ENCODE assay signal across 18 mouse cellular contexts in the genomic region with DNA sequence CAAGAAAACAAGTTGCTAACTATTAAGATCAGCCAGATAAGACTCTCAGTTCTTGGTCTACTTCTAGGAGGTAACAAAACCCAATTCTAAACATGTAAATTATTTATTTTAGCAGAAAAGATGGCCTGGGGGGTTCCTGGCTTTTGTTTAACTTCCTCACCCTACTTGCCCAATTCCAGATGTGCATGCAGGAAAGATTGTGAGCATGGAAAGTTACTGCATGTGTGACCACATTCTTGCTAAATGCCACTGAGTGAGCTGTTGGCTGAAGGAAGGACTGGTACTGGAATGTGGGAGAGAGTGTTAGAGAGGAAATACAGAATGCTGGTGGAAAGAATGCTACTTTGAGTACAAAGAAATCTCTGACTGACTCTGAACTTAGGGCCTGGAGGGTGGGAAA.
DNase-seq lines count a peak whose midpoint lies in the region; ATAC-seq and TF ChIP-seq lines count a peak whose summit lies in the region.
"Had no signal": no experiment of that assay in that cellular context is flagged by ENCODE, and none has a peak within 500 bp of the region (broad histone marks: within the 10 kb centered on the region; RNA-seq: fewer than 3 reads in every experiment).

No protein-coding gene starts in this region.

- intact Hi-C loops in gastrocnemius, postnatal 14 days (cut with DNase I; ENCODE audit: low total_unique reads), result no loop called here

- TF ChIP-seq CTCF in lung, postnatal 0 days (IDR thresholded peaks at IDR 0.05), result no peak
- no peak for TF ChIP-seq CTCF in lung, adult 2 months (IDR thresholded peaks at IDR 0.05; ENCODE audit: insufficient read depth, low read length)

- no peaks in the 10 kb centered on the region for H3K36me3 ChIP-seq in lung, postnatal 0 days (ENCODE audit: insufficient read depth, low read length)
- no peaks in the 10 kb centered on the region for H3K36me3 ChIP-seq in embryonic facial prominence, embryonic 11.5 days (replicated peaks; ENCODE audit: control insufficient read depth, insufficient read depth, low read depth, low read length)
- H3K36me3 ChIP-seq: embryonic facial prominence, embryonic 12.5 days; forebrain, embryonic 10.5 days; forebrain, embryonic 15.5 days; heart, embryonic 12.5 days; hindbrain, embryonic 15.5 days had no signal

- no peak for ATAC-seq in lung, postnatal 0 days
- ATAC-seq in embryonic facial prominence, embryonic 11.5 days (replicated peaks; ENCODE audit: insufficient number of reproducible peaks, low FRiP score, low TSS enrichment, low read depth), result no peak
- ATAC-seq: forebrain, embryonic 15.5 days; intestine, embryonic 16.5 days had no signal

- DNase-seq in lung, postnatal 0 days (ENCODE audit: low spot score), result peak; percentile 5
- DNase-seq in lung, adult 2 months, result no peak
- DNase-seq in NIH3T3 (ENCODE audit: low read depth), result peak; percentile 11
- peak; percentile 54 for DNase-seq in embryonic facial prominence, embryonic 11.5 days (ENCODE audit: low spot score)
- peak; percentile 31 for DNase-seq in forelimb bud, embryonic 11.5 days (ENCODE audit: low read depth, low spot score)
- no peak for DNase-seq in right cerebral cortex, postnatal 4 days
- DNase-seq in gastrocnemius, postnatal 14 days, result no peak
- DNase-seq: adrenal gland, postnatal 10 days; cerebellum, adult 11 months; cerebellum, adult 9-10 months; cerebellum, postnatal 25 days; gastrocnemius, postnatal 10 days had no signal

- no peaks in the 10 kb centered on the region for H3K27me3 ChIP-seq in lung, postnatal 0 days (replicated peaks; ENCODE audit: insufficient read depth, low read length)
- no peaks in the 10 kb centered on the region for H3K27me3 ChIP-seq in embryonic facial prominence, embryonic 11.5 days (ENCODE audit: control insufficient read depth, insufficient read depth, low read length)
- H3K27me3 ChIP-seq: embryonic facial prominence, embryonic 12.5 days; forebrain, embryonic 15.5 days; heart, embryonic 12.5 days; hindbrain, embryonic 15.5 days had no signal

- no peaks in the 10 kb centered on the region for H3K9me3 ChIP-seq in lung, postnatal 0 days (ENCODE audit: low read length)
- H3K9me3 ChIP-seq in embryonic facial prominence, embryonic 11.5 days (replicated peaks; ENCODE audit: control insufficient read depth, low read length), result no peaks in the 10 kb centered on the region
- H3K9me3 ChIP-seq: embryonic facial prominence, embryonic 12.5 days; forebrain, embryonic 10.5 days; forebrain, embryonic 15.5 days; heart, embryonic 12.5 days; hindbrain, embryonic 15.5 days had no signal

- H3K4me2 ChIP-seq in lung, postnatal 0 days (replicated peaks; ENCODE audit: low read depth, low read length), result no peak overlapping the region
- H3K4me2 ChIP-seq in embryonic facial prominence, embryonic 11.5 days (ENCODE audit: low read depth, low read length), result no peak overlapping the region
- H3K4me2 ChIP-seq: embryonic facial prominence, embryonic 12.5 days; forebrain, embryonic 15.5 days; heart, embryonic 12.5 days; hindbrain, embryonic 15.5 days had no signal

- H3K9ac ChIP-seq in lung, postnatal 0 days (replicated peaks; ENCODE audit: low read depth), result no peak overlapping the region
- no peak overlapping the region for H3K9ac ChIP-seq in embryonic facial prominence, embryonic 11.5 days (replicated peaks; ENCODE audit: low read length)
- H3K9ac ChIP-seq: embryonic facial prominence, embryonic 12.5 days; forebrain, embryonic 15.5 days; heart, embryonic 12.5 days; hindbrain, embryonic 15.5 days had no signal

- no peaks in the 10 kb centered on the region for H3K4me1 ChIP-seq in lung, postnatal 0 days (ENCODE audit: insufficient read depth, low read depth, low read length)
- no peaks in the 10 kb centered on the region for H3K4me1 ChIP-seq in lung, adult 2 months (ENCODE audit: control insufficient read depth, insufficient read depth, low read length)
- no peaks in the 10 kb centered on the region for H3K4me1 ChIP-seq in embryonic facial prominence, embryonic 11.5 days (ENCODE audit: control insufficient read depth, insufficient read depth, low read length)
- H3K4me1 ChIP-seq: embryonic facial prominence, embryonic 12.5 days; forebrain, embryonic 10.5 days; forebrain, embryonic 15.5 days; heart, embryonic 12.5 days; hindbrain, embryonic 15.5 days had no signal

- H3K27ac ChIP-seq in lung, postnatal 0 days (ENCODE audit: low read length), result no peak overlapping the region
- no peak overlapping the region for H3K27ac ChIP-seq in embryonic facial prominence, embryonic 11.5 days (replicated peaks; ENCODE audit: low read depth, low read length)
- H3K27ac ChIP-seq: embryonic facial prominence, embryonic 12.5 days; forebrain, embryonic 10.5 days; forebrain, embryonic 15.5 days; hindbrain, embryonic 15.5 days had no signal

- H3K4me3 ChIP-seq in lung, postnatal 0 days (ENCODE audit: low read depth, low read length), result no peak overlapping the region
- H3K4me3 ChIP-seq in lung, adult 2 months (replicated peaks; ENCODE audit: extremely low read depth, low read depth, low read length), result no peak overlapping the region
- no peak overlapping the region for H3K4me3 ChIP-seq in embryonic facial prominence, embryonic 11.5 days (ENCODE audit: low read depth, low read length)
- H3K4me3 ChIP-seq: embryonic facial prominence, embryonic 12.5 days; forebrain, embryonic 10.5 days; forebrain, embryonic 15.5 days; heart, embryonic 12.5 days; hindbrain, embryonic 15.5 days had no signal

- no peak for TF ChIP-seq EP300 in lung, postnatal 0 days (IDR thresholded peaks at IDR 0.05)

- TF ChIP-seq POLR2A in lung, adult 2 months (IDR thresholded peaks at IDR 0.05; ENCODE audit: borderline replicate concordance, extremely low read depth, low read depth, low read length), result no peak

Comparison
In these comparisons a context has a peak if more than half of its experiments do, and no peak if none do; other contexts are left out.
1. DNase-seq: peak in lung, postnatal 0 days (single experiment), NIH3T3 (single experiment), embryonic facial prominence, embryonic 11.5 days (single experiment) and forelimb bud, embryonic 11.5 days (single experiment); none in lung, adult 2 months (single experiment), right cerebral cortex, postnatal 4 days (single experiment) and gastrocnemius, postnatal 14 days (single experiment).